Mouse (Mus musculus) intestine, embryonic 14.5 days (tissue): Measurements from ENCODE around the gene Gm6408. TPM values are rescaled to one million over a fixed set of nuclear protein-coding genes. Genes with fewer than 3 reads are reported as not detected.
"Not testable (repeated sequence)": the region's sequence is repeated elsewhere in the genome, so short reads cannot be mapped to it uniquely, and the experiment has no call there.

Source experiments
- ATAC-seq: fragments of 200-750 bp; cut with Nextera tagmentation; replicated peaks from 2 replicates; pipeline ENCODE4 v1.8.0; 2017; ENCODE audit warnings: low read depth, moderate number of reproducible peaks, moderate TSS enrichment, moderate library complexity; ENCODE audit not compliant: low FRiP score, low TSS enrichment
- DNase-seq: peaks from one replicate; pipeline ENCODE4 v3.0.0-alpha.2; 2018; ENCODE audit warnings: low spot score
- H3K27ac ChIP-seq: fragments of 300-500 bp; sonication (generic); 2 replicates; pipeline ENCODE4 v1.5.1; 2014; ENCODE audit warnings: low read depth, mild to moderate bottlenecking, control low read depth
- H3K27me3 ChIP-seq: fragments of 300-500 bp; sonication (generic); replicated peaks from 2 replicates; pipeline ENCODE4 v1.6.1; 2014; ENCODE audit warnings: low read length, control low read depth; ENCODE audit not compliant: control insufficient read depth, insufficient read depth
- H3K36me3 ChIP-seq: fragments of 300-500 bp; sonication (generic); 2 replicates; pipeline ENCODE4 v1.6.1; 2014; ENCODE audit warnings: low read length, control low read depth; ENCODE audit not compliant: control insufficient read depth, insufficient read depth
- H3K4me1 ChIP-seq: fragments of 300-500 bp; sonication (generic); replicated peaks from 2 replicates; pipeline ENCODE4 v1.6.1; 2014; ENCODE audit warnings: low read length, control low read depth, mixed read lengths; ENCODE audit not compliant: control insufficient read depth, insufficient read depth
- H3K4me2 ChIP-seq: fragments of 300-500 bp; sonication (generic); 2 replicates; pipeline ENCODE4 v1.6.1; 2014; ENCODE audit warnings: low read length
- H3K4me3 ChIP-seq: fragments of 300-500 bp; sonication (generic); 2 replicates; pipeline ENCODE4 v1.5.1; 2014; ENCODE audit warnings: low read depth, low read length, control low read depth, mixed read lengths
- H3K9ac ChIP-seq: fragments of 300-500 bp; sonication (generic); 2 replicates; pipeline ENCODE4 v1.6.1; 2014; ENCODE audit warnings: mild to moderate bottlenecking, low read length
- H3K9me3 ChIP-seq: fragments of 300-500 bp; sonication (generic); 2 replicates; pipeline ENCODE4 v1.6.1; 2016; ENCODE audit warnings: low read length, control low read depth; ENCODE audit not compliant: control insufficient read depth
- WGBS: fragments of 180-500 bp; shearing (Covaris S2); extraction: QIAGEN DNeasy Blood & Tissue Kit; methylation state at CpG from one replicate; pipeline ENCODE4 v1.1.7; 2014; 5-methylcytosine and 5-hydroxymethylcytosine counted together
- polyA plus RNA-seq: library from polyadenylated mRNA; unstranded; fragments of >200 nt; fragmentation: Nextera tagmentation; extraction: Ambion mirVana; gene quantifications from 2 replicates; pipeline ENCODE4 v1.2.1, GENCODE M21; 2014

Gene Gm6408
- polyA plus RNA-seq: not detected in 2 replicates

- H3K36me3 ChIP-seq, ATAC-seq, H3K27me3 ChIP-seq, H3K9ac ChIP-seq, H3K27ac ChIP-seq, H3K4me3 ChIP-seq, H3K9me3 ChIP-seq, H3K4me1 ChIP-seq, H3K4me2 ChIP-seq, DNase-seq: not testable (repeated sequence)
- WGBS: 100% methylated on average over 1 of the region's 3 CpGs
Measured at GRCm38 (mm10) chr5:146481665-146482064, at the start of gene Gm6408. Gene Gm6408 (plus strand): TSS chr5:146481965.

DNA sequence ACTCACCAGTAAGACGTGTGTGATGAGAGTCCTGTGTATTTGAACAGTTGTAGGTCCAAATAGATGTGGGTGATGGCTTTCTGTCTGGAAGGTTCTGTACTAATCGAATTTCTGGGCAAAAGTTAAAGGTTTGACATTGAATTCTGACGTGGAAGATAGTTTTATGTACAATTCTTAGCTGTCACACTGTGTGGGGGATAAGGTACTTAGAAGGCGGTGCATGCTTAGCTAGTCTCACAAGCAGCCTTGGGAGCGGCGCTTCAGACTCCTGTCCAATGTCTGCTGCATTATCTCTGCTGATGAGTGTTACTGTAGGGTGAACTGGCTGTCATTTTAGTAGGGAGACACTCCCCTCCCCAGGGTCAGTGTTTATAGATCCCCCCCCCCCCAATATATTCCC, 49.3 kb upstream of the Gm6408 start:
- no peaks in the 10 kb centered on the region for H3K9me3 ChIP-seq
- WGBS: 84% methylated on average over 6 of the region's 6 CpGs
- ATAC-seq: no peak

DNA sequence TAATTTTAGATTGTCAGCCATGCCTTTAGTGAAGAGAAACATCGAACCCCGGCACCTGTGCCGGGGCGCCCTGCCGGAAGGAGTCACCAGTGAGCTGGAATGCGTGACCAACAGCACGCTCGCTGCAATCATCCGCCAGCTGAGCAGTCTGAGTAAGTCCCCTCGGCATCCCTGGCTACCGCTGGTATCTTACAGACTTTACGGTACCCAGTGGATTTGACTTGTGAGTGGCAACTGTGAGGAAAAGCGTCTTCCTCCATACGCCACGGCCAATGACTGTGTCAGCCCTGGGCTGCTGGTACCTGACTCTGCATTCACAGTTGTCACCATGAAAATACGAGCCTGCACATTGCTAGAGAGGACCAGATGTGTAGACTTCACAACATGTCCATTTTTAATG, 46.4 kb upstream of the Gm6408 start:
- DNase-seq: no peak
- Histone ChIP-seq H3K9ac (no peak overlapping the region), H3K9me3 (no peaks in the 10 kb centered on the region), H3K27me3 (no peaks in the 10 kb centered on the region), H3K4me1 (no peaks in the 10 kb centered on the region), H3K36me3 (no peaks in the 10 kb centered on the region), H3K4me2 (no peak overlapping the region), H3K4me3 (no peak overlapping the region), H3K27ac (no peak overlapping the region)
- WGBS: 94% methylated on average over 16 of the region's 16 CpGs
- ATAC-seq: no peak

More for the DNA sequence above, 49.3 kb upstream of the Gm6408 start:
- no peaks in the 10 kb centered on the region for H3K27me3 ChIP-seq
- H3K4me1 ChIP-seq: no peaks in the 10 kb centered on the region
- no peak overlapping the region for H3K4me3 ChIP-seq
- no peak for DNase-seq
- no peak overlapping the region for H3K27ac ChIP-seq
- H3K36me3 ChIP-seq: no peaks in the 10 kb centered on the region
- no peak overlapping the region for H3K4me2 ChIP-seq
- no peak overlapping the region for H3K9ac ChIP-seq

DNA sequence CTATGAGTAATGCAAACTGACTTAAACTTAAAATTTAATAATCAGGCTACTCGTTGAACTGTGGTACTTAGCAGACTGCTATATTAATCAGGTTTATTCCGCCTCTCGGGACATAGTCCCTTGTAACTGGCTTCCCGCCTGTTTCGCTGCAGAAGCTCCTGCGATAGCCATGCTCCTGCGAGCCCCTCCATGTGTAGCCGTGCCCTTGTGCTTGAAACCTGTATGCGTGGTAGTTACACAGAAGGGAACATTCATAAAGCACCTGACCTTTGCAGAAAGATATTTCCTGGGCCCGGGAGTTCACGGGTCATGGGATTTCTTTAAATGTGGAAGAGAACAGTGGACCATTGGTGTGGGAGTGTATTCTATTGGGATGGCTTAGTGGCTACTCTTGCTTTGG, 45.0 kb upstream of the Gm6408 start:
- no peak overlapping the region for H3K4me3 ChIP-seq
- H3K4me2 ChIP-seq: no peak overlapping the region
- H3K27ac ChIP-seq: no peak overlapping the region
- DNase-seq (no peak), ATAC-seq (no peak)
- no peaks in the 10 kb centered on the region for H3K27me3 ChIP-seq
- H3K9me3 ChIP-seq: no peaks in the 10 kb centered on the region
- WGBS: 94% methylated on average over 11 of the region's 11 CpGs
- no peak overlapping the region for H3K9ac ChIP-seq
- no peaks in the 10 kb centered on the region for H3K4me1 ChIP-seq
- no peaks in the 10 kb centered on the region for H3K36me3 ChIP-seq

GRCm38 (mm10) chr5:146439152-146439781, 42.5 kb upstream of the Gm6408 start:
- H3K4me2 ChIP-seq: no peak overlapping the region
- no peak for DNase-seq
- H3K36me3 ChIP-seq: no peaks in the 10 kb centered on the region
- H3K4me1 ChIP-seq: no peaks in the 10 kb centered on the region
- no peak overlapping the region for H3K27ac ChIP-seq
- no peak for ATAC-seq
- no peaks in the 10 kb centered on the region for H3K27me3 ChIP-seq
- 94% methylated on average over 7 of the region's 7 CpGs for WGBS
- H3K9ac ChIP-seq: no peak overlapping the region
- no peaks in the 10 kb centered on the region for H3K9me3 ChIP-seq
- H3K4me3 ChIP-seq: no peak overlapping the region

DNA sequence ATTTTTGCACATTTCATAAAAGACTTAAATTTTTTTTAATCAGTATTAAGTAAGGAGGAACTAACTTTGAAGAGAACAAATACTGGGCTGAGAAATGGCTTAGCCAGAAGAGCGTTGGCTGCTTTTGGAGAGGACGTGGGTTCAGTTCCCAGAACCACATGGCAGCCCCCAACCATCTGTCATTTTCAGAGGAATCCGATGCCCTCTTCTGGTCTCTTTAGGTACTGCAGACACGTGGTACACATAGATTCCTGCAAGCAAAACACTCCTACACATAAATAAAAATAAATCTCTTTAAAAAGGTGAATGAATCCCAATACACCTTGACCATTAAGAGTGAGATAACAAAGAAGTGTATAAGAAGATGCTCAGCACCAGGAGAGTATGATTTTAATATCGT, 41.5 kb upstream of the Gm6408 start:
- Histone ChIP-seq H3K9ac (no peak overlapping the region), H3K4me1 (no peaks in the 10 kb centered on the region), H3K27me3 (no peaks in the 10 kb centered on the region), H3K9me3 (no peaks in the 10 kb centered on the region), H3K4me2 (no peak overlapping the region), H3K4me3 (no peak overlapping the region), H3K27ac (no peak overlapping the region), H3K36me3 (no peaks in the 10 kb centered on the region)
- no peak for ATAC-seq
- no peak for DNase-seq
- 94% methylated on average over 5 of the region's 5 CpGs for WGBS

DNA sequence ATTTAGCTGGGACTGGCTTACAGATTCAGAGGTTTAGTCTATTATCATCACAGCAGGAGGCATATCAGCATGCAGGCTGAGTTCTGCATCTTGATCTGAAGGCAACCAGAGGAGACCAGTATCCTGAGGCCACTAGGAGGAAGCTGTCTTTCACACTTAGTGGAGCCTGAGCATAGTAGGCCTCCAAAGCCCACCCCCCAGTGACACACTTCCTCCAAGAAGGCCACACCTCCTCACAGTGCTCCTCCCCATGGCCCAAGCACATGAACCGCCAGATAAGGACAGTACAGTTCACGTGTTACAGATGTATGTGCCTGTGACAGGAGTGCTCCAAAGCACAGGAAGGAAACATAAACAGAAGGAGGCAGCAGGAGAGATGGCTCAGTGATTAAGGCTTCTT, 39.0 kb upstream of the Gm6408 start:
- H3K36me3 ChIP-seq: no peaks in the 10 kb centered on the region
- H3K4me2 ChIP-seq: no peak overlapping the region
- no peaks in the 10 kb centered on the region for H3K27me3 ChIP-seq
- DNase-seq (no peak), ATAC-seq (no peak)
- H3K9me3 ChIP-seq: no peaks in the 10 kb centered on the region
- 65% methylated on average over 2 of the region's 2 CpGs for WGBS
- H3K27ac ChIP-seq: no peak overlapping the region
- H3K9ac ChIP-seq: no peak overlapping the region
- H3K4me1 ChIP-seq: no peaks in the 10 kb centered on the region
- no peak overlapping the region for H3K4me3 ChIP-seq

DNA sequence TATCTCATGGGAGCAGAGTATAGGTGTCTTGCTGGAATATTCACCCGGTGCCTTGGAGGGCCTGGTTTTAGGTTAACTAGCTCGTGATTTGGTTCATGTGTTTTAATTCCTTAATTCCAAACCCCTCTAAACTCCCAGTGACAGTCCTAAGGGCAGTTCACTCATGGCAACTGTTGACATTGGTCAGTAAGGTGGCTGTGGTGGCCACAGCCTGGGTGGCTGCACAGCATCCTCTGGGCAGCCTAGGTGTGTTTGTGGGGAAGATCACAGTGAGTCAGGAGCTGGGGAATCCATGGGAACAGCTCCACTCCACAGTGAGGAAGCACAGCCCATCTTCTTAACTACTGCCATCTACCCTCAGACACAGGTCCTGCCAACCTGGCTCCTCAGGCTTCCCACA, 35.1 kb upstream of the Gm6408 start:
- no peak for ATAC-seq
- 72% methylated on average over 2 of the region's 2 CpGs for WGBS
- Histone ChIP-seq H3K4me2 (no peak overlapping the region), H3K27ac (no peak overlapping the region), H3K4me1 (no peaks in the 10 kb centered on the region), H3K36me3 (no peaks in the 10 kb centered on the region), H3K4me3 (no peak overlapping the region), H3K9ac (no peak overlapping the region), H3K9me3 (no peaks in the 10 kb centered on the region), H3K27me3 (no peaks in the 10 kb centered on the region)
- DNase-seq: no peak

DNA sequence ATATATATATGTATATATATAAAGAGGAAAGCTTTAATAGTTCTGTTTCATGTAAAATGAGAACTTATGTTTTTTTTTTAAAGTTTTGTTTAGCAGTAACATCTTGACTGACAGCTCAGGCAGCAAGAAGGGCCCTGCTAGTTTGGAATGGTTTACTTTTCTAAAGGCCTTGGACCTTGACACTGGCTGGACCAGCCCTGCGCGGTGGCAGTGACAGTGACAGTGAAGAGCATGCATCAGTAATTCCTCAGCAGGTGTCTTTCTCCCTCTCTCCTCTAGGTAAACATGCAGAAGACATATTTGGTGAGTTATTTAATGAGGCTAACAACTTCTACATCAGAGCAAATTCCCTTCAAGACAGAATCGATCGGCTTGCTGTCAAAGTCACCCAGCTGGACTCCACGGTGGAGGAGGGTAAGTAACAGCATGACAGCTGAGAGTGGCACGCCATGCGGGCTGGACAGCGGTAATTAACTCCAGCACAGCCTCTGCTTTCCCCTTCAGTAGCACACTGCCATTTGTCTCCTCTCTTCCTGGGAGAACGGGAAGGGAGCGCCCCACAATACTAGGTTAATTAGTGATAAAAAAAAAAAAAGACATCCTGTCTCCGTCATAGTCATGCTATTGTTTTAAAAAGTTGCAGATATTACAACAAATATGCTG, 30.0 kb upstream of the Gm6408 start:
- DNase-seq (no peak), ATAC-seq (no peak)
- H3K9ac ChIP-seq: no peak overlapping the region
- H3K4me3 ChIP-seq: no peak overlapping the region
- H3K27ac ChIP-seq: no peak overlapping the region
- WGBS: 78% methylated on average over 11 of the region's 11 CpGs
- no peaks in the 10 kb centered on the region for H3K36me3 ChIP-seq
- no peak overlapping the region for H3K4me2 ChIP-seq
- no peaks in the 10 kb centered on the region for H3K4me1 ChIP-seq
- H3K27me3 ChIP-seq: no peaks in the 10 kb centered on the region
- no peaks in the 10 kb centered on the region for H3K9me3 ChIP-seq
